Mouse (Mus musculus) adrenal gland, postnatal 14 days (tissue): ENCODE data around the gene Cgnl1. TPM values are rescaled to one million over a fixed set of nuclear protein-coding genes. Genes with fewer than 3 reads are reported as not detected.
A peak's percentile ranks its signal among the peaks of the same experiment; 100 is the strongest.
"Not testable (repeated sequence)": the region's sequence is repeated elsewhere in the genome, so short reads cannot be mapped to it uniquely, and the experiment has no call there.

Experiments used
- DNase-seq: peaks from one replicate; pipeline ENCODE4 v3.0.0; 2021; ENCODE audit warnings: mixed read lengths
- total RNA-seq: library from RNA; stranded (reverse); gene quantifications from 2 replicates; pipeline ENCODE4 v1.2.3, GENCODE M21; 2021

Gene Cgnl1
- total RNA-seq, 1 experiment from 2014 or later, result 67.3 TPM

GRCm38 (mm10) chr9:71621968-71622367 lies 149.4 kb downstream of the Cgnl1 start:
- DNase-seq, result no peak

- DNase-seq, result not testable (repeated sequence)
Measured at GRCm38 (mm10) chr9:71620116-71620515, 151.3 kb downstream of the Cgnl1 start.

- DNase-seq, result peak; percentile 61
Measured at GRCm38 (mm10) chr9:71617363-71617762, 154.0 kb downstream of the Cgnl1 start.

GRCm38 (mm10) chr9:71616185-71616584 lies 155.2 kb downstream of the Cgnl1 start:
- peak; percentile 88 for DNase-seq

GRCm38 (mm10) chr9:71614643-71615042 lies 156.8 kb downstream of the Cgnl1 start:
- peak; percentile 78 for DNase-seq

GRCm38 (mm10) chr9:71612981-71613380 lies 158.4 kb downstream of the Cgnl1 start:
- DNase-seq, result no peak

GRCm38 (mm10) chr9:71611876-71612275 lies 159.5 kb downstream of the Cgnl1 start:
- DNase-seq, result no peak

GRCm38 (mm10) chr9:71609010-71609409 lies 162.4 kb downstream of the Cgnl1 start:
- no peak for DNase-seq

GRCm38 (mm10) chr9:71606296-71607057 lies 164.9 kb downstream of the Cgnl1 start:
- no peak for DNase-seq

GRCm38 (mm10) chr9:71604914-71605635 lies 166.3 kb downstream of the Cgnl1 start:
- DNase-seq, result no peak

- DNase-seq, result no peak
Measured at GRCm38 (mm10) chr9:71599861-71600260, 171.5 kb downstream of the Cgnl1 start.

- DNase-seq, result no peak
Measured at GRCm38 (mm10) chr9:71596888-71597287, 174.5 kb downstream of the Cgnl1 start.

- DNase-seq, result no peak
Measured at GRCm38 (mm10) chr9:71592577-71593285, 178.7 kb downstream of the Cgnl1 start.

- DNase-seq, result peak; percentile 96
Measured at GRCm38 (mm10) chr9:71591938-71592548, 179.4 kb downstream of the Cgnl1 start, which contains the start of gene Myzap. Gene Myzap (minus strand): TSS chr9:71592360.

GRCm38 (mm10) chr9:71591106-71591505 lies 180.3 kb downstream of the Cgnl1 start:
- no peak for DNase-seq

- no peak for DNase-seq
Measured at GRCm38 (mm10) chr9:71589771-71590170, 181.6 kb downstream of the Cgnl1 start.

GRCm38 (mm10) chr9:71588930-71589592 lies 182.3 kb downstream of the Cgnl1 start:
- DNase-seq, result no peak

- DNase-seq, result no peak
Measured at GRCm38 (mm10) chr9:71586408-71586807, 185.0 kb downstream of the Cgnl1 start.

- peak; percentile 35 for DNase-seq
Measured at GRCm38 (mm10) chr9:71582771-71583170, 188.6 kb downstream of the Cgnl1 start.

GRCm38 (mm10) chr9:71578896-71579564 lies 192.4 kb downstream of the Cgnl1 start:
- DNase-seq, result no peak
